Mouse (Mus musculus) ES-CJ7 (cell line): ENCODE measurements at regions not wholly inside any gene's neighbourhood (a gene's known extent, or its start where the extent isn't known, plus 50 kb on each side); places are given as distances from the start of the nearest gene placed in this dataset.

Experiments
- DNase-seq: peaks from one replicate; pipeline ENCODE4 v3.0.0; 2011; ENCODE audit warnings: low read depth, low spot score

GRCm38 (mm10) chr16:78156876-78157232 is 144.4 kb upstream of the Cxadr start:
- DNase-seq, result no peak

- peak; percentile 46 for DNase-seq
Observed at GRCm38 (mm10) chr16:78156138-78156875, 145.0 kb upstream of the Cxadr start.

GRCm38 (mm10) chr16:78153899-78154605 is 147.2 kb upstream of the Cxadr start:
- DNase-seq, result no peak

GRCm38 (mm10) chr16:78144146-78144545 is 157.1 kb upstream of the Cxadr start:
- no peak for DNase-seq

- no peak for DNase-seq
Observed at GRCm38 (mm10) chr16:78135501-78135900, 165.8 kb upstream of the Cxadr start.

GRCm38 (mm10) chr16:78134531-78134930 is 166.8 kb upstream of the Cxadr start:
- DNase-seq, result no peak

GRCm38 (mm10) chr16:78121668-78122067 is 179.6 kb upstream of the Cxadr start:
- DNase-seq, result no peak

- peak; percentile 46 for DNase-seq
Observed at GRCm38 (mm10) chr16:78120346-78120899, 180.9 kb upstream of the Cxadr start.

GRCm38 (mm10) chr16:78104246-78104645 is 197.0 kb upstream of the Cxadr start:
- DNase-seq, result no peak

- no peak for DNase-seq
Observed at GRCm38 (mm10) chr16:78101415-78102326, 199.6 kb upstream of the Cxadr start.

GRCm38 (mm10) chr16:78099842-78100241 is 201.4 kb upstream of the Cxadr start:
- DNase-seq, result no peak

- DNase-seq, result no peak
Observed at GRCm38 (mm10) chr16:78099114-78099513, 202.2 kb upstream of the Cxadr start.

- DNase-seq, result no peak
Observed at GRCm38 (mm10) chr16:78098555-78098954, 202.7 kb upstream of the Cxadr start.

GRCm38 (mm10) chr16:78096571-78096970 is 204.7 kb upstream of the Cxadr start:
- DNase-seq, result peak; percentile 49

GRCm38 (mm10) chr16:78090155-78090554 is 211.1 kb upstream of the Cxadr start:
- no peak for DNase-seq

- no peak for DNase-seq
Observed at GRCm38 (mm10) chr16:78067532-78068118, 233.7 kb upstream of the Cxadr start.

- no peak for DNase-seq
Observed at GRCm38 (mm10) chr16:78060516-78060915, 240.8 kb upstream of the Cxadr start.

- DNase-seq, result no peak
Observed at GRCm38 (mm10) chr16:78057549-78057948, 243.7 kb upstream of the Cxadr start.

GRCm38 (mm10) chr16:78052133-78052532 is 249.2 kb upstream of the Cxadr start:
- DNase-seq, result no peak

GRCm38 (mm10) chr16:78040149-78040920 is 261.0 kb upstream of the Cxadr start:
- no peak for DNase-seq
